Mouse (Mus musculus) kidney, postnatal 10 days (tissue): ENCODE data around the gene Hs1bp3.

Source experiments
- DNase-seq: peaks from one replicate; pipeline ENCODE4 v3.0.0; 2021; ENCODE audit warnings: mixed read lengths

Hs1bp3 gene

DNA sequence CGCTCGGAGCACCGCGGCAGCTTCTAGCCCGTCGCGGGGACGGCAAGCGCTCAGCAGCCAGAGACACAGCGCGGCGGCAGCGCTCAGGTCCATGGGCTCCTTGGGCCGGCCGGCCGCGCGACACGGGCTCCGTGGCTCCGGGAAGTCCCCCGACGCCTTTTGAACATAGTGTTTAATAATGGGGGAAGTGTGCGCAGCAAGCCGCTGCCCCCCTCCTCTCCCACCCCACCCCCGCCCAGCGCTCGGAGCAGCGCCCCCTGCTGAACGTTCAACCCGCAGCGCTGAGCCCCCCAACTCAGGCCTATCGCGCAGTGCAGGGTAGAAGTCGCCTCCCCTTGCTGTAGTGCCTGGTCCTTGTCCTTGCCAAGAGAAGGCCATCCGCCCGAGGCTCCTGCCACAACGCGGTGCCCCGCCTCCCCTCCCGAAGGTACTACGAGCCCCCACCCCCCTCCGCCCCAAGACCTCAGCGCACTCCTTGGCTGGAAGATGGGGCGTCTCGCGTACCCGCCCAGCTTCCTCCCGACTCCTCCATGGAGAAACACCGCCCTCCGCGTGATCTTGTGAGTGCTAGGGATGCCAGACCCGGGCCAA, 11.3 kb upstream of the Hs1bp3 start, which contains the start of gene Gdf7:
TSS of gene Gdf7 (minus strand) at position 114 of the 591 bp plus-strand sequence.
- DNase-seq = peak; percentile 52

DNA sequence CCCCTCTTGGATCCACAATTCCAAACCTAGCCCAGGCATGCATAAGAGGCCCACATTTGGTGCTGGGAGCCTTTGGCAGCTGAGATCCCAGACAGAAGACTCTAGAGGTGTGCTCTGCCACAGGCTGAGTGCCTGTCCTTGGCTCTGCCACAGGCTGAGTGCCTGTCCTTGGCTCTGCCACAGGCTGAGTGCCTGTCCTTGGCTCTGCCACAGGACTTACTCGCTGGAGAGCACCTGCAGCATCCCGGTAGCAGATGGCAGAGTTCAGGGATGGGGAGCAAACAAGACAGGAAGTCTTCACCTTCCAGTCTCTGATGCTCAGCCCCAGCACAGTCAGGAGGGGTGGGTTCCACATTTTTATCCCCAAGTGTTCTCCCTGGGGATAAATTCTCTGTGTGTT, 8.0 kb upstream of the Hs1bp3 start:
- no peak for DNase-seq

DNA sequence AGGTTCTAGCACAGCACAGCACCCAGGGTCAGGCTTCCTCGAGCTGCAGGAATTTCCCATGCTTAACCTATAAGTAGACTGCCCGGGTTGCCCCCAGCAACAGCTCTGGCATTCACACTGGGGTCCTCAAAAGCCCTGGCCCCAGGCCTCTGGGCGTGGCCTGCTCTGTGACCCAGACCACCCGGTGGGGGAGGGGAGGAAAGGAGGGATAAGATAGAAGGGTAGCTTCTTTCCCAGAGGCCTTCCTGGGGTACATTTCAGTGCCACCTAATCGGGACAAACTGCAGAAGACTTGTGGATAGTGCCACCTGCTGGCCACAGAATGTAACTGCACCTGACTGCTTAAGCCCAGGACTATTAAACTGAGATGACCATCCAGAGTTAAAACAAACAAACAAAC, 6.8 kb upstream of the Hs1bp3 start:
- peak; percentile 81 for DNase-seq

GRCm38 (mm10) chr12:8306910-8307309, 6.3 kb upstream of the Hs1bp3 start:
- DNase-seq = no peak

- DNase-seq = no peak
Measured at GRCm38 (mm10) chr12:8310992-8311391, 2.2 kb upstream of the Hs1bp3 start.

- no peak for DNase-seq
Measured at GRCm38 (mm10) chr12:8312266-8312665, 966 bp upstream of the Hs1bp3 start.

GRCm38 (mm10) chr12:8313773-8314172, 541 bp downstream of the Hs1bp3 start:
- no peak for DNase-seq

DNA sequence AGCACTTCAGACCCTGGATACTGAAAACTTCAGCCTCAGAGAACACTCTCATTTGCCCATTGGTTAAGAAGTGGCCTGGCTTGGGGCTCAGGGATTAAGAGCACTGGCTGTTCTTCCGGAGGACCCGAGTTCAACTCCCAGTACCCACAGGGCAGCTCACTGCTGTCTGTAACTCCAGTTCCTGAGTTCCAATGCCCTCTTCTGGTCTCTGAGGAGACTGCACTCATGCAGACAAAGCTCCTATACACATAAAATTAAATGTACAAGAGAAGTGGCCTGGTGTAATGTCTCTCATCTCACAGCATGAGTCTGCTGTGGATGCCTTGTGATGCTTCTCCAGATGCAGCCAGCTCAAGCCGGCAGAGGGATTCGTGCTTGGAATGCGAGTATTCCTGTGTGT, 3.3 kb downstream of the Hs1bp3 start:
- no peak for DNase-seq

- DNase-seq = peak; percentile 91
Measured at GRCm38 (mm10) chr12:8320084-8320713, 7.0 kb downstream of the Hs1bp3 start.

- DNase-seq = no peak
Measured at GRCm38 (mm10) chr12:8321506-8321905, 8.3 kb downstream of the Hs1bp3 start.

GRCm38 (mm10) chr12:8324086-8324485, 10.9 kb downstream of the Hs1bp3 start:
- DNase-seq = no peak

DNA sequence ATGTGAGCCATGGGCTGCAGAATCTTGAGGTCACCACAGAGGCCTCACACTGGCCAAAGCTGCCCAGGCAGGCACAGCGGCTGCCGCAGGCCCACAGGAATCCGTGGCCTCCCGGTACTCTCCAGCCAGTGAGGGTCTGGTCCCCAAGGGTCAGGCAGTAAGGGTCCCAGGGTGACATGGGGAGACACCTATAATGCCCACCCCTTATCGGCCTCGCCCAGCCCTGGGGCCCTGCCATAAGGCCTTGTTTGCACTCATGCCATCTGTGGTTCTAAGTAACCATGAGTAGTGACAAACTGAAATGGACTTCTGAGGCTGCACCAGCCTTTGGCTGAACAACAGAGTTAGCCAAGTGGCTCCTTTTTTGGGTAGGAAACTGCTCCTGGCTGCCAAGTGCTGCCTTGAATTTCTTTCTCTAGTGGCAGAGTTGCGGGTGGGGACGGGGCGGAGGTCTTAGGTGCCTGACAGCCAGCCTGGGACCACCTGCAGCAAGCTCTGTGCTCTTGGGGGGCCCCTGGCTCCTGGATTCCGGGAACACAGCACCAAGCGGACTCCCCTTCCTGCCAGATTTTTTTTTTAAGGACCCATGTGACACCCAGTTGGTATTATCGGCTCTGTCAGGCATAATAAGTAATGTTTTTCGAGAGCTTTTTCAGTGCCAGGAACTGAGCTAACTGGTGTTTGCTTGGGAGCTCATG, 12.2 kb downstream of the Hs1bp3 start:
- no peak for DNase-seq

DNA sequence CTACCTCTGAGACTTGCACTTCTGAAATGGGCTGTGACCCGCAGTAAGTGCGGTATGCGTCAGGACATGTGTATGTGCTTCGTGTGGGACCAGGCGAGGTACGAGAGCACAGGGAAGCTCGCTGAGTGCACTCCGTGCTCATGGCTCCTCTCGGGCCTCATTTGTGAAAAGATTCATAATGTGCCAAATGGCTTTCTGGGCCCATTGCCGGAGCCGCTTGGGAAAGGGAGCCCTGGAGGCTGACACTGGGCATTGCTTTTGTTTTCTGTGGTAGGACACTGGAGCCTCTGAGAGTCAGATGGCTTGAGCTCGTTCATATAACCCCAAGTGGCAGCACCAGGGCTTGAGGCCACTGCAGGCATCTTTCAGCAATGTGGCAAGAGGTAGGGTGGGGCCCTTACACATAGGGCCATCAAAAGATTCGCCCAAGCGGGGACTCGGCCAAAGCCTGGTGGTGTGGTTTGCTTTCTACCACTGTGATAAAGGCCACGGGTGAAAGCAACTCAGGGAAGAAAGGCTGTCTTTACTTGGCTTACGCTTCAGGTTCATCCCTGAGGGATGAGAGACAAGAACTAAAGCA, 12.8 kb downstream of the Hs1bp3 start:
- DNase-seq = no peak

- peak; percentile 96 for DNase-seq
Measured at GRCm38 (mm10) chr12:8326825-8327674, 13.8 kb downstream of the Hs1bp3 start.

DNA sequence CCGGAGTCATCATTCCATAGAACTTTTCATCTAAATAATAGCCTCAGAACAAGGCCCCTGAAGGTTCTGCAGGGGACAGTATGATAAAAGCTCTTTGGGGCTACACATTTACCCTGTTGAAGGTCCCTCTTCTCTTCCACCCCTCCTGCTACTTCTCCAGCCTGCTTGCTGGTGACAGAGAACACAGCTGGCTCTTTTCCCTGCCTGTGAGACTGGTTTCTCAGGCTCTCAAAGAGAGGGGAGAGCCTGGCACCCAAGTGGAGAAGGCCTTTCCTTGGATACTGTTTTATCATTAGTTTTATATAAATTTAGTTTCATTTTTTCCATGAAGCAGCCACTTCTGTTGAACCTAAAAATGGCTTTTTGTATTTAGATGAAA, 14.4 kb downstream of the Hs1bp3 start:
- DNase-seq = no peak

GRCm38 (mm10) chr12:8329236-8329635, 16.0 kb downstream of the Hs1bp3 start:
- DNase-seq = no peak

DNA sequence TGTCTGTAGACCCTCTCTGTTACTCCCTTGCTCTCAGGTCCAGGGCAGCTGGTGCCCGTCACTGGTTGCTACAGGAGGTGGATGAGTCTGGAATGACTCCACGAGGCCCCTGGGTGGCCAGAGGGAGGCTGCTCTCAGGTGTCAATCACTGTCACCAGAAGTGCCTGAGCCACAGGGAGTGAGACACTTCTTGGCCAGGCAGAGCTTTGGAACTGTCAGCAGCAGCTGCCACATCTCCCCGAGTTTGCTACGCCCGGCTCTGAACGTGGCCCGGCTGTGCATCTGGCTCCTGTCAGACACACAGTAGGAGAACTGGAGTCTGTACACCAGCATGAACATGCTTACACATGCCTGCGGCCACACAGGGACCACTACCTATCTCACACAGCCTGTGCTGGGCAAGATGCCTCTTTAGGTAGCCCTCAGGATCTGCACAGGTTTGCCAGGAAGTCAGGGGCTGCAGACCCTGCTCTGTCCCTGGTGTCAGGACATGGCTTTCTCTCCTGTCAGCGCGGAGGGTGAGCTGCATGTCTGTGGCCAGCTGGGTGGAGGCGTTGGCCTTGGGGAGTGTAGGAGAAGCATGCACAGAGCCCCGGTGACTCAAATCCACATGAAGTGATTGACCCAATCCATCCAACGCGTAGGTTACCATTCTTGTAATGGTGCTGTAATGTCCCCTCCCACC, 18.4 kb downstream of the Hs1bp3 start:
- peak; percentile 65 for DNase-seq

- DNase-seq = no peak
Measured at GRCm38 (mm10) chr12:8332174-8332542, 18.9 kb downstream of the Hs1bp3 start.

DNA sequence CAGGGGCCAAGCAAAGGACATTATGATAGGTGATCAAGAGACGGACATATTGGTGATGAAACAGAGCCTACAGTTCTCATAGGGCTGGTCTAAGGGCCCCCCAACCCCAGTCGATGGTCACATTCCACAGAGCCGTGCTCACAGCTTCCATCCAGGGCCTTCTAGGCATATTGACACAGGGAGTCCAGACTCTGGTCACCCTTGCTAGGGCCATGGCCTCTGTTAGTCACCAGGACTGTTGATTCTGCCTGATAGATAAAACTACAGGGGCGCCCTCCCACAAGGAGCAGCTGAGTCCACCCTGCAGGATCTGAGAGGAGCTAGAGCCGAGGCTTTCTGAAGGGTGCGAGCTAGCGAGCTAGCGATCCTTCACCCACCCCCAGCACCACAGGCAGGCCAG, 20.4 kb downstream of the Hs1bp3 start:
- DNase-seq = no peak

DNA sequence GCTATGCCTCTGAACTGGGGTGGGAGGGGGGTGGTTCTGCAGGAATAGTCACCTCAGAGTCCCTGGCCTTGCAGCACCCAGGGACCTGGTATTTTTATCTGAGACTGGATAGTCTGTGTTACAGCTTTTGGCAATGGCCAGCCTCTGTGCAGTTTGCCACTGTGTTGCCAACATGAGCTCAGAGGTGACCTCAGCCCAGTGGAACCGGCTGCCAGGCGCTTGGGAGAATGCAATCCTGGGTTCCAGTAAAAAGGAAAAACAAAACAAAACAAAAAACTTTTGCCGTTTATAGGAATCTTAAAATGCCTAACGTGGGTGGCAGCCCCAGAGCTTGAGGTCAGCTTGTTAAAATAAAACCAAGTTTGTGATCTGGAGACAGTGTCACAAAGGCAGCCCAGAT, 21.0 kb downstream of the Hs1bp3 start:
- DNase-seq = no peak

GRCm38 (mm10) chr12:8335503-8335902, 22.3 kb downstream of the Hs1bp3 start:
- no peak for DNase-seq

GRCm38 (mm10) chr12:8336601-8337285, 23.5 kb downstream of the Hs1bp3 start:
- no peak for DNase-seq
